Mouse (Mus musculus) kidney, postnatal 4 days (tissue): ENCODE results near the gene N4bp3.
"Not testable (repeated sequence)": the region's sequence is repeated elsewhere in the genome, so short reads cannot be mapped to it uniquely, and the experiment has no call there.

Experiments used
- DNase-seq, 2 experiments: peaks; one replicate each; pipeline ENCODE4 v3.0.0; 2021; ENCODE audit warnings: mixed read lengths in 2 of 2

The N4bp3 gene

DNA sequence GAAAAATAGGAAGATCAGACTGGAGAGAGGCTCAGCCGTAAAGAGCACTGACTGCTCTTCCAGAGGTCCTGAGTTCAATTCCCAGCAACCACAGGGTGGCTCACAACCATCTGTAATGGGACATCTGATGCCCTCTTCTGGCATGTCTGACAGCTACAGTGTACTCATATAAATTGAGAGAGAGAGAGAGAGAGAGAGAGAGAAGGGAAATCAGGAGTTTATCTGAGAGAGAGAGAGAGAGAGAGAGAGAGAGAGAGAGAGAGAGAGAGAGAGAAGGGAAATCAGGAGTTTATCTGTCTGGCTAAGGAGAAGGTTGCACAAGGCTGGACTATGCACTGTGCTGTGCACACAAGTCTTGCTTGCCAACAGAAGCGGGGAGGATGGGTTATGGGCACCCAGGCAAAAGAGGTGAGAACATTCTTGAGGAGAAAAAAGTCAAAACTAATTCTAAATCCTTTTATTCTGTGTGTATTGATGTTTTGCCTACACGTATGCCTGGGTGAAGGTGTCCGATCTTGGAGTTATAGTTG is 2.3 kb upstream of the N4bp3 start:
- DNase-seq, result no peak

DNA sequence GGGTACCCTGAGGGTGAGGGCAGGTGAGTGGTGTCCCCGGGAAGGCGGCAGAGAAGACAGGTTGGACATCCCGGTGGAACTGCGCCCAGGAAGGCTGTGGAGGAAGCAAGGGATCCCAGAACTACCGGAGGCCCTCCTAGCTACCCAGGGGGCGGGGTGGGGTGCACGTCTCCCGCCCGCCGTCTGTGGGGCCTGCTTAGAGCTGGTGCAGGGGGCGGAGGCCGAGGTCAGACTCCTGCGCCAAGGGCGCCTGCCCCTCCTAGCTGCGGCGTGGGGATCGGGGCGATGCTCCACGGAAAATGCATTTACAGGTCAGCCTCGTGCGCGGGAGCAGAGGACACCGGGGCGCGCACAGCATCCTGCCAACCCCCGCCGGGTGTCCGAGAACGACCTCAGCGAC is 381 bp downstream of the N4bp3 start:
- DNase-seq, result peak in 1 of 2 experiments; percentile 57

DNA sequence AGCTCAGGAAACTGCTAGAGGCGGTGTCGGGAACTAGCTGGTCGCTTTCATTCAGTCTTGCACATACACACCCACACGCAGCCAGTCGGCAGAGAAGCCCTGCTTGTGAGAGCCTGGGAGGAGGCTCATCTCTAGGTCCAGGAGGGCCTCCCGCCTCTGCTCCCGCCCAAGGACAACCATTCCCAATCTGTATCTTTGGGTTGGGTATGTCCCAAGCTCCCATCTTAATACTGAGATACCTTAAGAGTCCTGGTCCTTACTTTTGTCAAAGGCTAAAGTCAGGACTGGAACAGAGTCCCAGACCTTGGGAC is 798 bp downstream of the N4bp3 start:
- peak in 1 of 2 experiments; percentile 55 for DNase-seq

DNA sequence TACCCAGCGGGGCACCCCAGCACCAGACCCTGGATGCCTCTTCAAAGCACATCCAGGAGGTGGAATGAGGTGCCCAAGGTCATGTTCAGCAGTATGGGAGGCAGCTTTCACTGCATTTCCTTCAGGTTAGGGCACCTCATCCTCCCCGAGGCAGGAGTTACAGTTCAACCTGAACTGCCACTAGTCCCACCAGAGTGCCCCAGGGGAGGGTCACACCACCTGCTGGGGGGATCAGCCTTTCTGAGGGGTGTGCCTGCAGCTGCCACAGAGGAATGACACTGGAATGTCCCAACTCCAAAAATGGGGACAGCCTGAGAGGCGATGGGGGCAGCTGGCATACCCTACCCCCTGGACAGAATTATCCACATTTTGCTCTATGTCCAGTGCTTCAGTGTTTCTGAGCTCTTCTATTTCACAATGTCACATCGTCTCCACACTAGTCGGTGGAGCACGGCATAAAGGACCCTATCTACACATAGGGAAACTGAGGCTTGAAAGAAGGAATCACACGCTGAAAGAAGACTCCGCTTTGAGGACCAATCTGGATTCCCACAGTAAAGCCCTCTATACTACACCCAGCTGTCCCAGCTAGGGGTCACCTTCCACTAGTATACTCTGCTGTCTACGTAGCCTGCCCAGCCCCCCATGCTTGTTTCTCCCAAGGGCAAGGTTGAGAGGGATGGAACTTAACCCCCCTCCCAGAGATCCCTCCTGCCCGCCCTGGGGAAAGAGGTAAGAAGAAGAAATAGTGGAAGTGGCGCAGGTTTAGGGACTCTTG is 1.3 kb downstream of the N4bp3 start:
- DNase-seq, result peak; percentile 31 to 37

DNA sequence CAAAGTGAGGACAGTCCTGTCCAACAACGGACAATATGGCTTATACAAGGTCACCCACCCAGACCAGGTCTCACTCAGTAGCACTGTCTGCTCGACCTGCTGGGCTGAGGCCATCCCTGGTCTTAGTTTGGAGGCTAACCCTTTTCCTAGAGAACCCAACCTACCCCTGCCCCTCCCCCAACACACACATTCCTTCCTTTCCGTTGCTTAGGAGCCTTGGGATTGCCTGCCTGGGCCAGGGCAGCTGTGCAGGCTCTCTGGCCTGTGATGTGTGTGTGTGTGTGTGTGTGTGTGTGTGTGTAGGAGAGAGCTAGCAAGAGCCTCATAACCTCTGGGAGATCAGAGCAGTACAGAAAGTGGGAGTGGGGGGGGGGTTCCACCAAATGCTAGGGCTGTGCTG is 2.1 kb downstream of the N4bp3 start:
- peak; percentile 59 to 74 for DNase-seq

DNA sequence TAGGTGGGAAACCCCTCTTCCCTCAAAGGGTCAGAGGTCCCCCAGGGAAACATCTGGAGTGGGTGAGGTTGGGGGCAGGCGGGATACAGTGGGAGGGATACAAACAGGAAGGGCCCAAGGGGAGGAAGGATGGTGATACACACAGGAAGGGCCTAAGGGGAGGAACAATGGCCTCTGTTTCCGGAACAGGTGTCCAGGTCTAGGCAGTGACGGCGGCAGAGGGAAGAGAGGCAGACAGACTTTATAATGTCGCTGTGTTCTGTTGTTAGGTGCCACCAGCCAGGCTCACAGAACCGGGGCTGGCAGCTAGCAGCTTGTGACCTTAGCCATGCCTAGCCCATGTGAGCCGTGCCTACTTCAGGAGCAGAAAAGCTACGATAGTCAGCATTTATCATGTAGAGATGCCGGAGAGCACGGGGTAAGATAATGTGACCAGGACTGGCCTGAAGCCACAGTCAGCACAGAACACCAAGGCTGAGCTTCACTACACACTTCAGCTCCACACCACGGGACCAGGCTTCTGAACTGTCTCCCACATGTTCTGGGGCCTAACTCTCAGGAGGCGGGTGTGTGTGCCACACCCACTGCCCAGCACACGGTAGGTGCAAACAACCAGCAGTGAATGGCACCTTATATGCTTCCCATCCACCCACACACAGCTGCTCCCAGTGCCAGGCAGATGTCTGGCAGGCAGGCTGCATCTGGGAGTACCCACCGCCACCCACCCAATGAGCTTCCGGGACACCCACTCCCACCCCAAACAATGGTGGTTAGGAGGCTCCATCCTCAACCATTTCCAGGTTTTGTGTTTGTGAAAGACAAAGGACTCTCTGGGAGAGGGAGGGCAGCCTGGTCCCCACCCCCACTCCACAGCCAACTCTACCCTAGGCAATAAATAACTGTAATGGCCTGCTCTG is 3.6 kb downstream of the N4bp3 start:
- peak; percentile 47 to 59 for DNase-seq

DNA sequence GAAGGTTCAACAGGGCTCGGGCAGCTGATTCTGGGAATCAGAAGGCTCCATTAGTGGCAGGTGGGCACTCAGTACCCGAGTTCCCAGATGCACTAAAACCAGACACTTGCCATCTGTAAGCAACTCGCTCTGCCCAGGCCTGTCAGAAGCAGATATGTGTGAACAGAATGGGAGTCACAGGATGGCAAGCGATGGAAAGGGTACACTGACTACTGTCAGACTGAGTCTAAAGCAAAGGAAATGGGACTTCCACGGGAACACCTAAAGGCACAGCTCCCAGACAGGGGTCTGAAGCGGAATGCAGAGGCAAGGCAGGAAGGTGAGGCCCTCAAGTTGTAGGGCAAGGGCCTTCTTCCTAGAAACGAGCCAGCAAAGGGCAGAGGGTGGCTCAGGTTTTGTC is 4.4 kb downstream of the N4bp3 start:
- no peak for DNase-seq

DNA sequence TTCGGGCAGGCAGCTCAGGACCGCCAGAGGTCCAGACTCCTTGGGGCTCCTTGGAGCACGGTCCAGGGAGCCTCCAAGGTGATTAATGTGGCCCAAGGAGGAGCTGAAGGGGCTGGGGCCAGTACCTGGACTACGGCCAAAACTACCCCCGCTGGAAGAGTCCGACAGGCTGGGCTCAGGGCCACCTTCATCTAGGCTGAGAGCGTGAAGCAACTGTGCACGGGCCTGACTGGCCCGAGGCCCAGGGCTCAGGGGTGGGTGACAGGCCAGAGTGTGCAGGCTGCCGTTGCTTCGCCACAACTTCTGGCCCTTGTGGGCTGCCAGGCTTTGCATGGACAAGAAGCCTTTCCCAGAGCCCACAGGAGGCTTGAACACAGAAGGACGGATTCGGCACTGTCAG is 5.3 kb downstream of the N4bp3 start:
- DNase-seq, result peak; percentile 25 to 37

DNA sequence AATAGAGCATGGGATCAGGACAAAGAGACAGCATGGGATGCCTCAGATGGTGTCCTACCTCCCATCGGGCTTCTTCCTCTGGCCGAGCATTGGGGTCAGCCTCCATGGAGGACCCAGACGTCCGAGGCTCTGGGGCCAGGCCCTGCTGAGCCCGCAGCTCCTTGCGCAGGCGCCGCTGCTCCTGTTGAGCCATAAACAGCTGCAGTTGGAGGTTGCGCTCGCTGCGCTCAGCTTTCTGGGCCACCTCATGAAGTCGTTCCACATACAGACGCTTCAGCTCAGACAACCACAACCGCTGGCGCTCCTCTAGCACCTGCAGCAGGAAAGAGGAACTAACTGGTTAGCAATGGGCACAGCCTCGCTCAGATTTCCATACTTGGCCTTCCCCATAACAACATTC is 6.4 kb downstream of the N4bp3 start:
- no peak for DNase-seq

DNA sequence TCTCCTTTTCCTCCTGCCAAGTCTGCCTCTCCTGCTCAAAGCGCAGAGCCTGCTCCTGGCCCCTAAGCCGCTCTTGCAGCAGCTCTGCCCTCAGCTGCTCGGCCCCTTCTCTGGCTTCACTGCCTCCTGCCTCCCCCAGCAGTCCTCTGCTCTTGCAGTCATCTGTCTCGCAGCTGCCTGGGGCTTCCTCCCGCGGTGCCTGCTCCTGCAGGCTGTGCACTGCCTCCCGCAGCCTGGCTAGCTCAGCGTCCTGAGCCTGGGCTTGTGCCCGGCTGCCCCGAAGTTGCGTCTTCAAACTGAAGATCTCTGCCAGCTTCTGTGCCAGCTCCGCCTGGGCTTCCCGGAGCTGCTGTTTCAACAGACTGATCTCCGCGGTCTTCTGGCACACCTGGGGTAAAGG is 6.9 kb downstream of the N4bp3 start:
- no peak for DNase-seq

DNA sequence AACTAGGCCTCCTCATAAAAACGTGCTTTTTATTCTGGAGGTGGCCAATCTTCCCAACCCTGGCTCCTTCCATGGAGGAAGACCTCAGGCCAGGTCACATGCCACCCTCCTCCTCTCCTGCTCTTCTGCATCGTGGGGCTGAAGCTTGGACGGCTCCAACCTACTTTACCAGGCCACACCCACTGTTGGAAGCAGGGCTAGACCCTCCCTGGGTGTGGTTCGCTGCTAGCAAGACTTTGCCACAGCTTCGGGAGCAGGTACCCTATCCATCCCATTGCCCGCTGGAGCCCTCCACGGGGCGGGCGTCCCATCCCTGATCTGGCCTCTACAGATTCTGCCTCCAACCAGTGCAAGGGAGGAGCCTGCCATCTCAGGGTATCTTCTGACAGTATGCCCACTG is 7.4 kb downstream of the N4bp3 start:
- DNase-seq, result no peak

DNA sequence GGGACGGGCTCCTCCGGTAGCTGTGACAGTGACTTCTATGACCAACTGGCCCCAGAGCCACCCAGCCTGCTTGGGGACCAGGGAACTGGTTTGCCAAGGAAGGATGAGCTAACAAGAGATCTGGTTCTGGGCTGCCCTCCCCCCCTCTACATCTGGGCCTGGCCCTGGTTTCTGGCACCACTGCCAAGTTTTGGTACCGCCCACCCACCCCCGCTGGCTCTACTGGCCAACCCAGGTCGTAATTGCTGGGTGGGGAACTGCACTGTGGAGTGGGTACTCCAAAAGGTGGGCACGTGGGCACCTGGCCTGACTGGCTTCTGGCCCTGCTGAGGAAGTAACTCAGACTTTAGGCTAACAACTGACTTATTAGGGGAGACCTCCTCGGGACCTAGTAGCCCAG is 9.9 kb downstream of the N4bp3 start:
- DNase-seq, result no peak

DNA sequence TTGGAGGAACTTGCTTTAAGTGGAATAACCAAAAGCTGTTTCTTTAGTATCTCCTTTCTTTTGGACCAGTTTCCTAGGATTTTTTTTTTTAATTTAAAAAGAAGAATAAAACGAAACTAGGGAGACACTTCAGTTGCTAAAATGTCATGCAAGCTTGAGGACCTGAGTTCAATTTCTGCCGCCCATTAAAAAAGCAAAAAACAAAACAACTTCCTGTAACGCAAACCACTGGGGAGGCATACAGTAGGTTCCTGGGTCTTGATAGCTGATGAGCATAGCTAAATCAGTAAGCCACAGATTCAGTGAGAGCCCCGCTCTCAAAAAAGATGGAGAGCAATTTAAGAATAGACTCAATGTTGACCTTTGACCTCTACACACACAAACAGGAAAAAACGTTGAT is 12.1 kb downstream of the N4bp3 start:
- DNase-seq, result no peak

DNA sequence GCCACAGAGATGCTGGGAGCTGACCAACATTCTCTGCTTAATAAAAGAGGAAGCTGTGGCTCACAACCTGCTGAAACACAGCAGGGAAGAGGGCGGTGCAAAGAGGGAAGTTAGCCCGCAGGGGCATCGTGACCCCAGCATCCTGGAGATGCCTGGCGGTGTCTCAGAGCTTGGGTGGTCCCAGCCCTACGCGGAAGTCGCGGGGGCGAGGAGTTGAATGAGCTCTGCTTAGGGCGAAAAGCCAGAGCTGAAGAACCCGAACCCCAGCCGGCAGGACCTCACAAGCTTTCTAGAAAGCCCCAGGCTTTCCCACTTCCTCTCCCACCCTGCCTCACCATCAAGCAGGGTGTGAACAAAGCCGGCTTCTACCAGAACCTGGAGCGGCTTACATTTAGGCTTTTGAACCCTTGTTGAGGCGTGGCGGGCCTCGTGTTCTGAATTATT is 12.6 kb downstream of the N4bp3 start:
- DNase-seq, result peak; percentile 67 to 77

DNA sequence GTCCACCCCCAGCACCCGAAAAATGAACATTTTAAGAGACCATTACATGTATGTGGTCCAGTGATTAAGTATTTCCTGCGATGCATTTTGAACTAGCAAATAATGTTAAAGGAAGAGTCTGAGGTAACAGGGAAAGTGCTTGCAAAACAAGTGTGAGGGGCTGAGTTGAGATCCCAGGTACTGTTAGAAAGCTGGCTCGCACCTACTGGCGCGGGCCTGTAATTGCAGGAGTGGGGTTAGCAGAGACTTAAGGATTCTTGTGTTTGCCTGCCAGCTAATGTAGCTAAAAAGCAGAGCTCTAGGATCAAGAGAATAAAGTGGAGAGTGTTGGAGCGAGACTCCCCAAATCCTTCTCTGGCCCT is 14.3 kb downstream of the N4bp3 start:
- DNase-seq, result peak; percentile 75 to 84

DNA sequence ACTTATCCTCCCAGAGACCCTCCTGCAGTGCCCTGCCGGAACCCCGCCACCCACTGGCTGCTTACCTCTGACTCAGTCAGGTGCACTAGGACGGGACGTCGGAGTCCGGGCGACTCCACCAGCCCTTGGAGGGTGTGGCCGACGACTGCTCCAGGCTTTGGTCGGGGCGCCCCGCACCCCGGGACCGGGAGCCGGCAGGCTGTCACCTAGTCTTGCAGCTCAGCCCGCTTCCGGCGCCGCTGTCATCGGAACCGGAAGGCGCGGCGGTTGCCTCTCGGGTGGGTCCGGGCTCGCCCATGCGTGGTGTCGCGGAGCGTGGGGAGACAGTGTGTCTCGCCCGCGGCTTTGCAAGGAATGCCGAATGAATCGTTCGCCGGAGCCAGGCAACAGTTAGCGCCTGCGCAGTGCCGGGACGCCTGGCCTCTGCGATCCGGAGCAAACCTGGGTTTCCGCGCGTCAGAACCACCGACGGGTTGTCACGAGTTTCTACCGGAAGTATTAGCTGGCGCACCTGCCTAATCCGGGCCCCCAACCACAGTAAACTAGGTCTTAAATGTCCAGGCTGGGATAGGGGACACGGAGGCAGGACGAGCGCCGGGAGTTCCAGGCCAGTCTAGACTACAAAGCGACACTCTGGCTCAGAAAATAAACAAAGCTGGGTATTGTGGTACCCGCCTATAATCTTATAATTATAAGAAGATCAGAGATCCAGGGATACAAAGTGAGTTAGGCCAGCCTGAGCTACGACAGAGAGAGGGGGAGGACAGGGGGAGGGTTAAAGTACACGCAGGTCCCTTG is 14.9 kb downstream of the N4bp3 start, which contains the start of gene Rmnd5b:
Rmnd5b (minus strand) TSS at position 372 of the 798 bp plus-strand sequence.
- peak; percentile 89 to 94 for DNase-seq

DNA sequence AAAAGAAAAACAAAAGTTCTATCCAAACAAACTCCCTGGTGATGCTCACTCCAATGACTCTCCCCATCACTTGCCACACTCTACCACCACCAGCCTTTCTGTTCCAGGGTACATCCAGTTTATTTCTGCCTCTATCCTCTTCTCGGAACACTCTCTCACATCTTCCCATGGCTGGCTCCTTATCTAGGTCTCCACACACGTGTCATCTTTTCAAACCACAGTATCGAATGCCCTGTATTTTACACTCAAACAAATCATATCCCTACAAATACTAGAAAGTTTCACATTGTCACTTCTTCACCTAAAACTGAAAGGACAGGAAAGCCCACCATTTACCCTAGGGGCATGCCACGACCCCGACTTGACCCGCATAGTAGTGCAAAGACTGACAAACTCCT is 15.5 kb downstream of the N4bp3 start:
- DNase-seq, result no peak

DNA sequence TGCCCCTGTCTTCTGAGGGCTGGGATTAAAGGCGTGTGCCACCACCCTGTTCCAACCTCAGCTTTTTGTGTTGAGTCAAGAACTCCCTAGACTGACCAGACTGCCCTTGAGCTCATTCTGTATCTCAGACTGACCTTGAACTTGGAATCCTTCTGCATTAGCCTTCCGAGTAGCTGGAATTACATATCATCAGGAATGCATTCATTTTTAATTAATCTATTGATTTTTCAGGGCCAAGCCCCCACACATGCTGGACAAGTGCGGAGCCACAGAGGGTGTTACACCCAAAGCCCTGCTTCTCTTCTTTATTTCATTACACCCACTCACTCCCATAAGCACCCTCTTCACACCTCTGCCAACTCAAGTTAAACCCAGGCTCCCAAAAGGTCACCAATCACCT is 16.9 kb downstream of the N4bp3 start:
- no peak for DNase-seq

DNA sequence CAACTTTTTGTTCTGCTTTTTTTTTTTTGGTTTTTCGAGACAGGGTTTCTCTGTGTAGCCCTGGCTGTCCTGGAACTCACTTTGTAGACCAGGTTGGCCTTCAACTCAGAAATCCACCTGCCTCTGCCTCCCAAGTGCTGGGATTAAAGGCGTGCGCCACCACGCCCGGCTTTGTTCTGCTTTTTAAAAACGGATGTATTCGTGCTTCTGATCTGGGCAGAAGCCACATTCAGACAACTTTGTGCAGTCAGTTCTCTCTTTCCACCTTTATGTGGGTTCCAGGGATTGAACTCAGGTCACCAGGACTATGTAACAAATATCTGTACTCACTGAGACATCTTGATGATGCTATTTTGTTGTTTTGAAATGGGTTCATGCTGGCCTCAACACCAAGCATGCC is 17.4 kb downstream of the N4bp3 start:
- DNase-seq, result not testable (repeated sequence)

DNA sequence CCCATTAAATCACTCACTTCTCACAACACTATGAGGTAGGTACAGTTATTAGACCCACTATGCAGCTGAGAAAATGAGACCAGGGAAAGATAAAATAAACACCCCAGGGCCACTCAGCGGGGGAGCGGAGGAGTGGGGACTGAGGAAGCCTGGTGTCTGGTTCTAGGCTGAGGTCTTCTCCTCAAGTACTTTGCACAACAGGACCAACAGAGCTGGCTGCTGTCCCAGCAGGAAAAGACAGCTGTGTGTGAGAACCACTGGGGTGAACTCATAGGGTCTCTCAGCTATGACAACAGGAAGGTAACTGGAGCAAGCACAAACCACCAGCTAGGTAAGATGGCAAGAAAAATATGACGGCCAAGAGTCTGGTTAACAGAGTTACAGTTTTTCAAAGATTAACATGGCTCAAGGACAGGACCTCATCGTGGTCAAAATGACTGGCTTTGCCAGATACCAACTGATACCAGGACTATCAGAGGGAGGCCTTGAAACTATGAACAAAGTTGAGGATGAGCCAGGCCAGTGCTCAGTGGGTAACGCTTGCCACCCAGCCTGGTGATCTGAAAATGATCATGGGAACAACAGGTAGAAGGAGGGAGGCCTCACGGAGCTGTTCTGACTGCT is 18.4 kb downstream of the N4bp3 start:
- DNase-seq, result peak; percentile 21 to 45

DNA sequence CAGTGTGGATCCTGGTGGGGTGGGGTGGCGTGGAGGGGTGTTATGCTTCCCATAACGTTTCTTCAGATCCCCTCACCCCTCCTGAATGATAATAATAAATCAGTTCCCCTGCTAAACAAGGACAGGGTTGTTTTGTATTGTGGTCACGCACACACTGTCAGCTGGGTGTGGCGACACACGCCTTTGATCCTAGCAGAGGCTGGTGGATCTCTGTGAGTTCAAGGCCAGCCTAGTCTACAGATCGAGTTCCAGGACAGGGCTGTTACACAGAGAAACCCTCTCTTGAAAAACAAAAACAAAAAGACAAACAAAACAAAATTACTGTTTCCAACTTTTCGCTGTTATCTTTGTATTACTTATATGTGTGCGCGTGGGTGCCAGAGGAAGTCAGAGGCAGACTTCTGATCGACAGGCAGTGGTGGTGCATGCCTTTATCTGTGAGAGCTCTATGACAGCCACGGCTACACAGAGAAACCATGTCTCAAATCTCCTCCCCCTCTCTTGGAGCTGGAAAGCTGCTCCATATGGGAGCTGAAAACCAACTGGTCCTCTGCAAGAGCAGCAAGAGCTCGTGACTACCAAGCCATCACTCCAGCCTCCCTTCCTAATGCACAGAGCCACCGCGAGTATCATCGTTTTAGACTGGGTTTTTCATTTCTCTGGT is 20.9 kb downstream of the N4bp3 start:
- no peak for DNase-seq

DNA sequence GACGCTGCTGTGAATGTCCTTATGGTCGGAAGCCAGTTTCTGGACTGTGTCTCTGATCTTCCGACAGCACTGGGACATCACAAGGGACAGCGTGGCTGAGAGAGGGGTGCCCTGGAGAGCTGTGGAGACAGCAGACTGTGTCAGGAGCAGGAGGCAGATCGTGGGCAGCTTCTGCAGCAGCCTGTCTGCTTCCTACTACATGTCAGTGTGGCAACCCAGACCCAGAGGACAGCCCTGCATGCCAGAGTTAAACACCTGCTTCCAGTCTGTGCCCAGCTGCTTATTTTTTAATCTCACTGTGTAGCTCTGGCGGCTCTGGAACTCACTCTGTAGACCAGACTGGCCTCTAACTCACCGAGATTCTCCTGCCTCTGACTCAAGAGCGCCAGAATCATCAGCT is 22.7 kb downstream of the N4bp3 start:
- no peak for DNase-seq
